34 mouse cellular contexts compared by ENCODE assay signal in genomic region chr14:51150206-51150831, GRCm38 (mm10). TPM values are rescaled to one million over a fixed set of nuclear protein-coding genes. Genes with fewer than 3 reads are reported as not detected.
DNase-seq lines count a peak whose midpoint lies in the region; ATAC-seq and TF ChIP-seq lines count a peak whose summit lies in the region.
"Had no signal": no experiment of that assay in that cellular context is flagged by ENCODE, and none has a peak within 500 bp of the region (broad histone marks: within the 10 kb centered on the region; RNA-seq: fewer than 3 reads in every experiment).

No protein-coding gene starts in this region.

- peaks cover 67 to 73% of the 10 kb centered on the region in 2 experiments for H3K4me1 ChIP-seq in liver, embryonic 14.5 days (replicated peaks; ENCODE audit: control insufficient read depth in 2 of 2, insufficient read depth in 2 of 2, low read length in 1 of 2)
- H3K4me1 ChIP-seq in hindbrain, embryonic 12.5 days: 0 out of 2 replicates have a peak, but pooled peaks cover 3% of the 10 kb centered on the region
- H3K4me1 ChIP-seq: embryonic facial prominence, embryonic 15.5 days; forebrain, embryonic 15.5 days had no signal

- peak; percentile 83 for TF ChIP-seq EP300 in liver, embryonic 14.5 days (IDR thresholded peaks at IDR 0.05; ENCODE audit: low read depth)

- H3K27ac ChIP-seq in liver, embryonic 14.5 days: peak overlapping the region; percentile 80
- no peak overlapping the region for H3K27ac ChIP-seq in hindbrain, embryonic 12.5 days
- H3K27ac ChIP-seq: embryonic facial prominence, embryonic 10.5 days; embryonic facial prominence, embryonic 15.5 days; forebrain, embryonic 10.5 days; forebrain, embryonic 15.5 days had no signal

- peak; percentile 76 for ATAC-seq in erythroid progenitor cell, adult 5-6 weeks (replicated peaks; ENCODE audit: low FRiP score, poor library complexity, severe bottlenecking)
- peak; percentile 82 for ATAC-seq in liver, embryonic 14.5 days (ENCODE audit: insufficient read depth)
- peak; percentile 94 for ATAC-seq in megakaryocyte-erythroid progenitor cell, adult 5-6 weeks (replicated peaks; ENCODE audit: low FRiP score, low TSS enrichment, poor library complexity, severe bottlenecking)
- no peak for ATAC-seq in hindbrain, embryonic 12.5 days (ENCODE audit: low FRiP score)
- ATAC-seq: forebrain, embryonic 15.5 days had no signal

- no peaks in the 10 kb centered on the region for H3K9me3 ChIP-seq in liver, embryonic 14.5 days (ENCODE audit: control insufficient read depth, low read length)
- H3K9me3 ChIP-seq in hindbrain, embryonic 12.5 days (replicated peaks): no peaks in the 10 kb centered on the region
- H3K9me3 ChIP-seq: embryonic facial prominence, embryonic 10.5 days; embryonic facial prominence, embryonic 15.5 days; forebrain, embryonic 10.5 days; forebrain, embryonic 15.5 days; G1E had no signal

- H3K36me3 ChIP-seq in liver, embryonic 14.5 days (replicated peaks; ENCODE audit: control insufficient read depth, insufficient read depth, low read depth): no peaks in the 10 kb centered on the region
- no peaks in the 10 kb centered on the region for H3K36me3 ChIP-seq in hindbrain, embryonic 12.5 days
- H3K36me3 ChIP-seq: embryonic facial prominence, embryonic 10.5 days; embryonic facial prominence, embryonic 15.5 days; forebrain, embryonic 10.5 days; forebrain, embryonic 15.5 days; G1E had no signal

- no peak for TF ChIP-seq CTCF in liver, embryonic 14.5 days (IDR thresholded peaks at IDR 0.05; ENCODE audit: low read depth)

- peak; percentile 13 to 56 for DNase-seq in spleen, postnatal 4 days (ENCODE audit: low spot score in 2 of 2)
- DNase-seq in spleen, postnatal 14 days (ENCODE audit: low spot score in 2 of 2): no peak
- peak in 1 of 3 experiments; percentile 65 for DNase-seq in liver, embryonic 14.5 days (ENCODE audit: low read depth in 3 of 3, low spot score in 3 of 3)
- no peak for DNase-seq in gastrocnemius, postnatal 10 days
- no peak for DNase-seq in lung, postnatal 25 days (ENCODE audit: low spot score)
- DNase-seq: adrenal gland, postnatal 14 days; cerebellum, adult 2 months; cerebellum, postnatal 25 days; heart, postnatal 14 days; kidney, adult 8-10 months; kidney, postnatal 10 days; lung, postnatal 4 days; midbrain, embryonic 14.5 days; thymus, postnatal 25 days had no signal

- no peak overlapping the region for H3K4me3 ChIP-seq in liver, embryonic 14.5 days (ENCODE audit: insufficient read depth in 1 of 2, low read depth in 2 of 2, low read length in 2 of 2)
- no peak overlapping the region for H3K4me3 ChIP-seq in hindbrain, embryonic 12.5 days
- H3K4me3 ChIP-seq: embryonic facial prominence, embryonic 10.5 days; embryonic facial prominence, embryonic 15.5 days; forebrain, embryonic 10.5 days; forebrain, embryonic 15.5 days had no signal

- peak overlapping the region; percentile 50 for H3K4me2 ChIP-seq in liver, embryonic 14.5 days (ENCODE audit: low read depth)
- no peak overlapping the region for H3K4me2 ChIP-seq in hindbrain, embryonic 12.5 days (replicated peaks)
- H3K4me2 ChIP-seq: embryonic facial prominence, embryonic 15.5 days; forebrain, embryonic 15.5 days had no signal

- peak overlapping the region; percentile 39 for H3K9ac ChIP-seq in liver, embryonic 14.5 days (replicated peaks)
- no peak overlapping the region for H3K9ac ChIP-seq in hindbrain, embryonic 12.5 days
- H3K9ac ChIP-seq: embryonic facial prominence, embryonic 15.5 days; forebrain, embryonic 15.5 days had no signal

- no peaks in the 10 kb centered on the region for H3K27me3 ChIP-seq in liver, embryonic 14.5 days (ENCODE audit: control insufficient read depth, insufficient read depth, low read length)
- no peaks in the 10 kb centered on the region for H3K27me3 ChIP-seq in hindbrain, embryonic 12.5 days
- H3K27me3 ChIP-seq: embryonic facial prominence, embryonic 15.5 days; forebrain, embryonic 15.5 days had no signal

- 58% methylated on average over 3 of the region's 3 CpGs for WGBS in liver, embryonic 14.5 days (ENCODE audit: insufficient replicate concordance)
- WGBS in hindbrain, embryonic 12.5 days: 89% methylated on average over 3 of the region's 3 CpGs

RNA-seq across cellular contexts. Expression of gene Rnase1, which starts 3.7 kb away (rescaled TPM):
- total RNA-seq in erythroid progenitor cell, adult 5-6 weeks (2015; ENCODE audit: low replicate concordance): not detected in 2 replicates
- not detected in 2 replicates for total RNA-seq in erythroid progenitor cell, adult 5-6 weeks (2017; ENCODE audit: low replicate concordance)
- not detected in 2 replicates for polyA plus RNA-seq in liver, embryonic 14.5 days (2012; rRNA removed)
- not detected in 2 replicates for polyA plus RNA-seq in liver, embryonic 14.5 days (2014; fragmentation: Nextera tagmentation; extraction: Ambion mirVana)
- not detected in 2 replicates for total RNA-seq in megakaryocyte-erythroid progenitor cell, adult 5-6 weeks (2014; fragmentation: Nextera tagmentation)
- total RNA-seq in megakaryocyte-erythroid progenitor cell, adult 5-6 weeks (2017): not detected in 2 replicates
- total RNA-seq in gastrocnemius, postnatal 10 days (2021): not detected
- polyA plus RNA-seq in hindbrain, embryonic 12.5 days (2016; fragmentation: Nextera tagmentation; extraction: Ambion mirVana): 0.72 TPM in 1 of 2 replicates, not detected in the other
- total RNA-seq: adrenal gland, postnatal 14 days; gastrocnemius, adult 8-10 months; heart, postnatal 14 days; left cerebral cortex, postnatal 10 days; monocyte, adult 5-6 weeks had no signal
- polyA plus RNA-seq: embryonic facial prominence, embryonic 10.5 days; forebrain, embryonic 10.5 days; G1E; hindbrain, embryonic 11.5 days; midbrain, embryonic 14.5 days had no signal

RNA-seq across cellular contexts. Expression of gene Rnase2b, which starts 11.7 kb away (rescaled TPM):
- not detected in 2 replicates for total RNA-seq in erythroid progenitor cell, adult 5-6 weeks (2015; ENCODE audit: low replicate concordance)
- total RNA-seq in erythroid progenitor cell, adult 5-6 weeks (2017; ENCODE audit: low replicate concordance): not detected in 2 replicates
- not detected in 2 replicates for polyA plus RNA-seq in liver, embryonic 14.5 days (2012; rRNA removed)
- polyA plus RNA-seq in liver, embryonic 14.5 days (2014; fragmentation: Nextera tagmentation; extraction: Ambion mirVana): not detected in 2 replicates
- not detected in 2 replicates for total RNA-seq in megakaryocyte-erythroid progenitor cell, adult 5-6 weeks (2014; fragmentation: Nextera tagmentation)
- not detected in 2 replicates for total RNA-seq in megakaryocyte-erythroid progenitor cell, adult 5-6 weeks (2017)
- total RNA-seq in gastrocnemius, postnatal 10 days (2021): not detected
- not detected in 2 replicates for polyA plus RNA-seq in hindbrain, embryonic 12.5 days (2016; fragmentation: Nextera tagmentation; extraction: Ambion mirVana)
- total RNA-seq: adrenal gland, postnatal 14 days; G1E; gastrocnemius, adult 8-10 months; heart, postnatal 14 days; left cerebral cortex, postnatal 10 days; liver, adult 2 months; monocyte, adult 5-6 weeks had no signal
- polyA plus RNA-seq: cerebellum, adult 2 months; embryonic facial prominence, embryonic 10.5 days; embryonic facial prominence, embryonic 15.5 days; forebrain, embryonic 10.5 days; forebrain, embryonic 15.5 days; G1E; gonadal fat pad, adult 2 months; heart, embryonic 14.5 days; hindbrain, embryonic 11.5 days; intestine, embryonic 16.5 days; large intestine, adult 2 months; limb, embryonic 11.5 days; liver, adult 2 months; lung, embryonic 16.5 days; midbrain, embryonic 14.5 days; neural tube, embryonic 14.5 days had no signal

RNA-seq across cellular contexts. Expression of gene Rnase6, which starts 26.6 kb away (rescaled TPM):
- total RNA-seq in erythroid progenitor cell, adult 5-6 weeks (2015; ENCODE audit: low replicate concordance): 10.5 and 25.6 TPM in 2 replicates
- 11.7 and 13.3 TPM in 2 replicates for total RNA-seq in erythroid progenitor cell, adult 5-6 weeks (2017; ENCODE audit: low replicate concordance)
- polyA plus RNA-seq in liver, embryonic 14.5 days (2012; rRNA removed): 1.9 and 2.8 TPM in 2 replicates
- polyA plus RNA-seq in liver, embryonic 14.5 days (2014; fragmentation: Nextera tagmentation; extraction: Ambion mirVana): 3.6 TPM in 2 replicates
- total RNA-seq in megakaryocyte-erythroid progenitor cell, adult 5-6 weeks (2014; fragmentation: Nextera tagmentation): 2.8 and 14.6 TPM in 2 replicates
- total RNA-seq in megakaryocyte-erythroid progenitor cell, adult 5-6 weeks (2017): 14.8 and 44.0 TPM in 2 replicates
- 1 to 10 TPM in 1 of 2 experiments, under 1 TPM in 1; 0.61 to 1.0 TPM for total RNA-seq in gastrocnemius, postnatal 10 days (2021)
- polyA plus RNA-seq in hindbrain, embryonic 12.5 days (2016; fragmentation: Nextera tagmentation; extraction: Ambion mirVana): 0.46 TPM in 1 of 2 replicates, not detected in the other
- total RNA-seq: gastrocnemius, adult 8-10 months; left cerebral cortex, postnatal 10 days had no signal
- polyA plus RNA-seq: embryonic facial prominence, embryonic 10.5 days; hindbrain, embryonic 11.5 days; neural tube, embryonic 14.5 days had no signal

RNA-seq across cellular contexts. Expression of gene Eddm3b, which starts 36.1 kb away (rescaled TPM):
- total RNA-seq in erythroid progenitor cell, adult 5-6 weeks (2015; ENCODE audit: low replicate concordance): not detected in 2 replicates
- not detected in 2 replicates for total RNA-seq in erythroid progenitor cell, adult 5-6 weeks (2017; ENCODE audit: low replicate concordance)
- polyA plus RNA-seq in liver, embryonic 14.5 days (2012; rRNA removed): not detected in 2 replicates
- not detected in 2 replicates for polyA plus RNA-seq in liver, embryonic 14.5 days (2014; fragmentation: Nextera tagmentation; extraction: Ambion mirVana)
- not detected in 2 replicates for total RNA-seq in megakaryocyte-erythroid progenitor cell, adult 5-6 weeks (2014; fragmentation: Nextera tagmentation)
- not detected in 2 replicates for total RNA-seq in megakaryocyte-erythroid progenitor cell, adult 5-6 weeks (2017)
- not detected for total RNA-seq in gastrocnemius, postnatal 10 days (2021)
- polyA plus RNA-seq in hindbrain, embryonic 12.5 days (2016; fragmentation: Nextera tagmentation; extraction: Ambion mirVana): not detected in 2 replicates
- total RNA-seq: adrenal gland, postnatal 14 days; gastrocnemius, adult 8-10 months; heart, postnatal 14 days; left cerebral cortex, postnatal 10 days; liver, adult 2 months; monocyte, adult 5-6 weeks had no signal
- polyA plus RNA-seq: cerebellum, adult 2 months; embryonic facial prominence, embryonic 15.5 days; forebrain, embryonic 10.5 days; forebrain, embryonic 15.5 days; G1E; heart, embryonic 14.5 days; intestine, embryonic 16.5 days; large intestine, adult 2 months; limb, embryonic 11.5 days; liver, adult 2 months; lung, embryonic 16.5 days; midbrain, embryonic 14.5 days; neural tube, embryonic 14.5 days had no signal

RNA-seq across cellular contexts. Expression of gene Ang2, which starts 48.6 kb away (rescaled TPM):
- not detected in 2 replicates for total RNA-seq in erythroid progenitor cell, adult 5-6 weeks (2015; ENCODE audit: low replicate concordance)
- not detected in 2 replicates for total RNA-seq in erythroid progenitor cell, adult 5-6 weeks (2017; ENCODE audit: low replicate concordance)
- polyA plus RNA-seq in liver, embryonic 14.5 days (2012; rRNA removed): not detected in 2 replicates
- not detected in 2 replicates for polyA plus RNA-seq in liver, embryonic 14.5 days (2014; fragmentation: Nextera tagmentation; extraction: Ambion mirVana)
- total RNA-seq in megakaryocyte-erythroid progenitor cell, adult 5-6 weeks (2014; fragmentation: Nextera tagmentation): not detected in 2 replicates
- total RNA-seq in megakaryocyte-erythroid progenitor cell, adult 5-6 weeks (2017): not detected in 2 replicates
- total RNA-seq in gastrocnemius, postnatal 10 days (2021): under 1 TPM in 1 of 2 experiments, not detected in 1; 0.63 TPM
- polyA plus RNA-seq in hindbrain, embryonic 12.5 days (2016; fragmentation: Nextera tagmentation; extraction: Ambion mirVana): not detected in 2 replicates
- total RNA-seq: adrenal gland, postnatal 14 days; G1E; gastrocnemius, adult 8-10 months; heart, postnatal 14 days; left cerebral cortex, postnatal 10 days; liver, adult 2 months; monocyte, adult 5-6 weeks had no signal
- polyA plus RNA-seq: cerebellum, adult 2 months; embryonic facial prominence, embryonic 10.5 days; forebrain, embryonic 10.5 days; forebrain, embryonic 15.5 days; G1E; gonadal fat pad, adult 2 months; heart, embryonic 14.5 days; hindbrain, embryonic 11.5 days; intestine, embryonic 16.5 days; large intestine, adult 2 months; limb, embryonic 11.5 days; liver, adult 2 months; lung, embryonic 16.5 days; midbrain, embryonic 14.5 days; neural tube, embryonic 14.5 days had no signal

Comparison
In these comparisons a context has a peak if more than half of its experiments do, and no peak if none do; other contexts are left out.
1. DNase-seq: peak in spleen, postnatal 4 days (2 of 2); none in spleen, postnatal 14 days (0 of 2), gastrocnemius, postnatal 10 days (single experiment) and lung, postnatal 25 days (single experiment).